Mouse (Mus musculus): Measurements from ENCODE around the gene Ank2. TPM values are rescaled to one million over a fixed set of nuclear protein-coding genes. Genes with fewer than 3 reads are reported as not detected.
"Not testable (repeated sequence)": the region's sequence is repeated elsewhere in the genome, so short reads cannot be mapped to it uniquely, and the experiment has no call there.

Ank2 gene
- polyA plus RNA-seq, 1 experiment from 2014 or later, result 3.9 TPM

DNA sequence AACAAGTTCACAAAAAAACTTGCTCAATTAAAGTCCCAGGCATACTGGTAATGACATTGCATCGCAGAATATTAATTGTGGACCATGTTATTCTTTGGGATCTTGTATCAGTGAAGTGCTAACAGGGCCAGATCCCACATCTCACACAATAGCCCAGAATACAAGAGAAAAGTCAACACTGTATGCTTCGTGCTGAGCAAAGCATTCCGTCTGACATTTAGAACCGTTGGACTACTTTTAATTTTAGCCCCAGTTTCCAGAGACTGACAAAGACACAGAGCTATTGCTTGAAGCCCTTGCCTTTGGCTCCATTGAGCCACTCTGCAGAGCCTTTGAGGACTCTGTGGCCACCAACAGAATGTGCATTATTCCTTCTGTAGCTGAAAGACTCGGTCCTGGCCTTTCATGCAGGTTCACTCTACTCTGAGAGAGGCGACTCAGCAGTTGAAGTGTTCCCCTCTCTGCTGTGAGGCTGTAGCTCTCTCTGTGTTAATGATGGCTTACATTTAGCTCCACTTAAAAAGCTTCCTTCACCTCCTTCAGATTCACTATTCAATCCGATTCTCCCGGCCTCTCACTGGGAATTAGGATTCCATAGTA is 153.2 kb downstream of the Ank2 start:
- no peak for ATAC-seq
- no peak overlapping the region for H3K9ac ChIP-seq (replicated peaks; ENCODE audit: low read depth)
- H3K27ac ChIP-seq (ENCODE audit: low read length), result no peak overlapping the region
- H3K36me3 ChIP-seq (ENCODE audit: insufficient read depth, low read length), result no peaks in the 10 kb centered on the region
- no peaks in the 10 kb centered on the region for H3K27me3 ChIP-seq (replicated peaks; ENCODE audit: insufficient read depth, low read length)
- H3K4me1 ChIP-seq (ENCODE audit: insufficient read depth, low read depth, low read length), result no peaks in the 10 kb centered on the region
- no peak overlapping the region for H3K4me2 ChIP-seq (replicated peaks; ENCODE audit: low read depth, low read length)
- DNase-seq (ENCODE audit: low spot score), result no peak
- H3K4me3 ChIP-seq (ENCODE audit: low read depth, low read length), result no peak overlapping the region
- H3K9me3 ChIP-seq (ENCODE audit: low read length), result no peaks in the 10 kb centered on the region
- WGBS, result 67% methylated on average over 8 of the region's 8 CpGs
- TF ChIP-seq EP300 (IDR thresholded peaks at IDR 0.05) (no peak), CTCF (IDR thresholded peaks at IDR 0.05) (no peak)

- Histone ChIP-seq H3K9ac (replicated peaks; ENCODE audit: low read depth) (no peak overlapping the region), H3K4me3 (ENCODE audit: low read depth, low read length) (no peak overlapping the region), H3K27me3 (replicated peaks; ENCODE audit: insufficient read depth, low read length) (no peaks in the 10 kb centered on the region), H3K4me1 (ENCODE audit: insufficient read depth, low read depth, low read length) (no peaks in the 10 kb centered on the region), H3K4me2 (replicated peaks; ENCODE audit: low read depth, low read length) (no peak overlapping the region), H3K27ac (ENCODE audit: low read length) (no peak overlapping the region), H3K36me3 (ENCODE audit: insufficient read depth, low read length) (no peaks in the 10 kb centered on the region), H3K9me3 (ENCODE audit: low read length) (no peaks in the 10 kb centered on the region)
- TF ChIP-seq EP300 (IDR thresholded peaks at IDR 0.05) (no peak), CTCF (IDR thresholded peaks at IDR 0.05) (no peak)
- DNase-seq (ENCODE audit: low spot score) (no peak), ATAC-seq (no peak)
- WGBS, result 81% methylated on average over 2 of the region's 2 CpGs
Observed at GRCm38 (mm10) chr3:127341300-127341699, 157.8 kb downstream of the Ank2 start.

GRCm38 (mm10) chr3:127334876-127335275 is 164.3 kb downstream of the Ank2 start:
- Histone ChIP-seq H3K27ac (ENCODE audit: low read length) (no peak overlapping the region), H3K9me3 (ENCODE audit: low read length) (no peaks in the 10 kb centered on the region), H3K4me1 (ENCODE audit: insufficient read depth, low read depth, low read length) (no peaks in the 10 kb centered on the region), H3K9ac (replicated peaks; ENCODE audit: low read depth) (no peak overlapping the region), H3K27me3 (replicated peaks; ENCODE audit: insufficient read depth, low read length) (no peaks in the 10 kb centered on the region), H3K36me3 (ENCODE audit: insufficient read depth, low read length) (no peaks in the 10 kb centered on the region), H3K4me3 (ENCODE audit: low read depth, low read length) (no peak overlapping the region), H3K4me2 (replicated peaks; ENCODE audit: low read depth, low read length) (no peak overlapping the region)
- DNase-seq (ENCODE audit: low spot score) (no peak), ATAC-seq (no peak)
- TF ChIP-seq CTCF (IDR thresholded peaks at IDR 0.05) (no peak), EP300 (IDR thresholded peaks at IDR 0.05) (no peak)
- 83% methylated on average over 6 of the region's 6 CpGs for WGBS

- Histone ChIP-seq H3K9me3 (ENCODE audit: low read length) (no peaks in the 10 kb centered on the region), H3K9ac (replicated peaks; ENCODE audit: low read depth) (no peak overlapping the region), H3K27me3 (replicated peaks; ENCODE audit: insufficient read depth, low read length) (no peaks in the 10 kb centered on the region), H3K36me3 (ENCODE audit: insufficient read depth, low read length) (no peaks in the 10 kb centered on the region), H3K27ac (ENCODE audit: low read length) (no peak overlapping the region), H3K4me3 (ENCODE audit: low read depth, low read length) (no peak overlapping the region), H3K4me1 (ENCODE audit: insufficient read depth, low read depth, low read length) (no peaks in the 10 kb centered on the region), H3K4me2 (replicated peaks; ENCODE audit: low read depth, low read length) (no peak overlapping the region)
- 85% methylated on average over 6 of the region's 6 CpGs for WGBS
- ATAC-seq, result no peak
- TF ChIP-seq EP300 (IDR thresholded peaks at IDR 0.05) (no peak), CTCF (IDR thresholded peaks at IDR 0.05) (no peak)
- DNase-seq (ENCODE audit: low spot score), result no peak
Observed at GRCm38 (mm10) chr3:127331562-127331961, 167.6 kb downstream of the Ank2 start.

DNA sequence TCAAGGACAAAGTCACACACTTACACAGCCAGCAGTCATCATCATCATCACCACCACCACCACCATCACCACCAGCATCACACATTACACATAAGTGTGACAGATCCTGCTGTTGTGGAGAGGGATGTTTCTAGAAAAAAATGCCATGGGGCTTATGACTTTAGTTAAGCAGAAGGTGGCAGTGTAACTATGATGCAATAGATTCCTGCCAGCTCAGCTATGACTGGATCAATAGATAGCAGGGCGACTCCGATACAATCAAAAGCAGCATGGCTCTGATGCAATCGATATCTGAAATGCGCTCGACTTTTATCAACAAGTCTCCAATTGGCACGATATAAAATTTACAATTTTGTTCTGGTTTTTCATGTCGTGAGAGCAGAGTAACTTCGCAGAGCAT is 172.8 kb downstream of the Ank2 start:
- no peaks in the 10 kb centered on the region for H3K4me1 ChIP-seq (ENCODE audit: insufficient read depth, low read depth, low read length)
- no peaks in the 10 kb centered on the region for H3K36me3 ChIP-seq (ENCODE audit: insufficient read depth, low read length)
- no peak overlapping the region for H3K4me3 ChIP-seq (ENCODE audit: low read depth, low read length)
- DNase-seq (ENCODE audit: low spot score), result no peak
- H3K27me3 ChIP-seq (replicated peaks; ENCODE audit: insufficient read depth, low read length), result no peaks in the 10 kb centered on the region
- H3K9ac ChIP-seq (replicated peaks; ENCODE audit: low read depth), result no peak overlapping the region
- WGBS, result 84% methylated on average over 8 of the region's 8 CpGs
- no peak overlapping the region for H3K27ac ChIP-seq (ENCODE audit: low read length)
- no peak for ATAC-seq
- TF ChIP-seq CTCF (IDR thresholded peaks at IDR 0.05), result no peak
- no peak for TF ChIP-seq EP300 (IDR thresholded peaks at IDR 0.05)
- H3K9me3 ChIP-seq (ENCODE audit: low read length), result no peaks in the 10 kb centered on the region
- no peak overlapping the region for H3K4me2 ChIP-seq (replicated peaks; ENCODE audit: low read depth, low read length)

- Histone ChIP-seq H3K9me3 (ENCODE audit: low read length) (no peaks in the 10 kb centered on the region), H3K4me2 (replicated peaks; ENCODE audit: low read depth, low read length) (no peak overlapping the region), H3K27ac (ENCODE audit: low read length) (no peak overlapping the region), H3K27me3 (replicated peaks; ENCODE audit: insufficient read depth, low read length) (no peaks in the 10 kb centered on the region), H3K36me3 (ENCODE audit: insufficient read depth, low read length) (no peaks in the 10 kb centered on the region), H3K4me1 (ENCODE audit: insufficient read depth, low read depth, low read length) (no peaks in the 10 kb centered on the region), H3K9ac (replicated peaks; ENCODE audit: low read depth) (no peak overlapping the region), H3K4me3 (ENCODE audit: low read depth, low read length) (no peak overlapping the region)
- ATAC-seq (no peak), DNase-seq (ENCODE audit: low spot score) (peak; percentile 75)
- TF ChIP-seq EP300 (IDR thresholded peaks at IDR 0.05) (no peak), CTCF (IDR thresholded peaks at IDR 0.05) (peak; percentile 87)
Observed at GRCm38 (mm10) chr3:127322870-127323269, 176.3 kb downstream of the Ank2 start.

DNA sequence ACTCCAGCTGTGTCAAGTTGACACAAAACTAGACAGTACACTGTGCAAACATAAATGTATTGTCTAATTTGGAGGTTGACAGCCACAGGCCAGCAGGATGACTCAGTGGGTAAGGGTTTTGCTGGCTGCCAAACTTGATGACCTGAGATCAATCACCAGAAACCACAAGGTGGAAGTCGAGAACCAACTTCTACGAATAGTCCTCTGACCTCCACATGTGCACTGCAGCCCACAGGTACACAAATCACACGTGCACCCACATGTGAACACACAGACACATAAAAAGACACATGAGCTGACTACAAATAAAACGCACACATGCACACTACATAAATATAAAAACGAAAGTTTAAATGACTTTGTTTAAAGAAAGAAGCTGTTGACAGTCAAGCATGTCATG is 177.5 kb downstream of the Ank2 start:
- Histone ChIP-seq H3K9ac (replicated peaks; ENCODE audit: low read depth) (no peak overlapping the region), H3K4me1 (ENCODE audit: insufficient read depth, low read depth, low read length) (no peaks in the 10 kb centered on the region), H3K9me3 (ENCODE audit: low read length) (no peaks in the 10 kb centered on the region), H3K27me3 (replicated peaks; ENCODE audit: insufficient read depth, low read length) (no peaks in the 10 kb centered on the region), H3K27ac (ENCODE audit: low read length) (no peak overlapping the region), H3K4me2 (replicated peaks; ENCODE audit: low read depth, low read length) (no peak overlapping the region), H3K4me3 (ENCODE audit: low read depth, low read length) (no peak overlapping the region), H3K36me3 (ENCODE audit: insufficient read depth, low read length) (no peaks in the 10 kb centered on the region)
- ATAC-seq (no peak), DNase-seq (ENCODE audit: low spot score) (no peak)
- WGBS, result 27% methylated on average over 5 of the region's 5 CpGs
- TF ChIP-seq EP300 (IDR thresholded peaks at IDR 0.05), result no peak
- TF ChIP-seq CTCF (IDR thresholded peaks at IDR 0.05), result no peak

- not testable (repeated sequence) for H3K4me1 ChIP-seq (ENCODE audit: insufficient read depth, low read depth, low read length); H3K36me3 ChIP-seq (ENCODE audit: insufficient read depth, low read length); DNase-seq (ENCODE audit: low spot score); H3K27me3 ChIP-seq (replicated peaks; ENCODE audit: insufficient read depth, low read length); H3K27ac ChIP-seq (ENCODE audit: low read length); ATAC-seq; H3K4me3 ChIP-seq (ENCODE audit: low read depth, low read length); H3K4me2 ChIP-seq (replicated peaks; ENCODE audit: low read depth, low read length); H3K9me3 ChIP-seq (ENCODE audit: low read length); H3K9ac ChIP-seq (replicated peaks; ENCODE audit: low read depth)
- WGBS, result 62% methylated on average over 5 of the region's 5 CpGs
Observed at GRCm38 (mm10) chr3:127321031-127321430, 178.1 kb downstream of the Ank2 start.

All from lung, postnatal 0 days (tissue).